Mouse (Mus musculus): Measurements from ENCODE around the gene Adal. TPM values are rescaled to one million over a fixed set of nuclear protein-coding genes. Genes with fewer than 3 reads are reported as not detected.

Adal gene
- 15.8 and 20.9 TPM in 2 replicates for polyA plus RNA-seq (2012; rRNA removed)

GRCm38 (mm10) chr2:121140018-121140882 lies at the start of gene Adal, which contains the start of gene Lcmt2:
Gene Adal, plus strand, starts transcription at chr2:121140428.
Gene Lcmt2, minus strand, starts transcription at chr2:121140653.

GRCm38 (mm10) chr2:121109695-121110094 lies 30.5 kb upstream of the Adal start, which contains the start of gene Tgm7:
Gene Tgm7, minus strand, starts transcription at chr2:121109795.

GRCm38 (mm10) chr2:121170481-121170971 lies 30.3 kb downstream of the Adal start, which contains the start of gene Tubgcp4:
Gene Tubgcp4, plus strand, starts transcription at chr2:121170654.

GRCm38 (mm10) chr2:121170980-121171742 lies 30.9 kb downstream of the Adal start, which contains the start of gene Zscan29:
Gene Zscan29, minus strand, starts transcription at chr2:121171125.

Other genes with a start within 250 kb of the Adal start
- 17.3 and 20.9 TPM in 2 replicates for gene Ubr1, start 169.7 kb upstream of the Adal start, polyA plus RNA-seq (2012; rRNA removed)
- 3.5 and 4.7 TPM in 2 replicates for gene Tmem62, start 163.4 kb upstream of the Adal start, polyA plus RNA-seq (2012; rRNA removed)
- 44.7 and 49.1 TPM in 2 replicates for gene Ccndbp1, start 132.0 kb upstream of the Adal start, polyA plus RNA-seq (2012; rRNA removed)
- 12.7 and 15.0 TPM in 2 replicates for gene Epb42, start 103.4 kb upstream of the Adal start, polyA plus RNA-seq (2012; rRNA removed)
- gene Tgm5, start 54.6 kb upstream of the Adal start, polyA plus RNA-seq (2012; rRNA removed): 0.20 TPM in 1 of 2 replicates, not detected in the other
- 0.05 and 0.06 TPM in 2 replicates for gene Tgm7, start 30.6 kb upstream of the Adal start, polyA plus RNA-seq (2012; rRNA removed)
- 6.8 and 8.9 TPM in 2 replicates for gene Lcmt2, start 225 bp downstream of the Adal start, polyA plus RNA-seq (2012; rRNA removed)
- gene Tubgcp4, start 30.2 kb downstream of the Adal start, polyA plus RNA-seq (2012; rRNA removed): 37.1 and 58.8 TPM in 2 replicates
- 9.0 and 11.5 TPM in 2 replicates for gene Zscan29, start 30.7 kb downstream of the Adal start, polyA plus RNA-seq (2012; rRNA removed)
- gene Trp53bp1, start 131.0 kb downstream of the Adal start, polyA plus RNA-seq (2012; rRNA removed): 129 and 166 TPM in 2 replicates
- gene Map1a, start 149.2 kb downstream of the Adal start, polyA plus RNA-seq (2012; rRNA removed): 8.4 and 8.7 TPM in 2 replicates
- 15.0 and 18.7 TPM in 2 replicates for gene Ppip5k1, start 215.0 kb downstream of the Adal start, polyA plus RNA-seq (2012; rRNA removed)
- gene Ckmt1, start 217.3 kb downstream of the Adal start, polyA plus RNA-seq (2012; rRNA removed): 5.8 and 6.1 TPM in 2 replicates
- gene Strc, start 246.7 kb downstream of the Adal start, polyA plus RNA-seq (2012; rRNA removed): 0.01 and 0.02 TPM in 2 replicates

Data from central nervous system, embryonic 11.5 days (tissue).